Mouse (Mus musculus): ENCODE measurements at regions not wholly inside any gene's neighbourhood (a gene's known extent, or its start where the extent isn't known, plus 50 kb on each side); places are given as distances from the start of the nearest gene placed in this dataset.

GRCm38 (mm10) chr4:4518741-4519140, 274.4 kb downstream of the Impad1 start:
- DNase-seq (no peak), ATAC-seq (no peak)
- Histone ChIP-seq H3K4me2 (ENCODE audit: low read depth) (no peak overlapping the region), H3K9ac (no peak overlapping the region), H3K4me1 (ENCODE audit: insufficient read depth) (no peaks in the 10 kb centered on the region), H3K36me3 (ENCODE audit: insufficient read depth) (no peaks in the 10 kb centered on the region), H3K9me3 (ENCODE audit: low read length) (no peaks in the 10 kb centered on the region), H3K27ac (ENCODE audit: low read depth, low read length) (no peak overlapping the region), H3K4me3 (ENCODE audit: low read depth, low read length) (no peak overlapping the region), H3K27me3 (ENCODE audit: insufficient read depth, low read length) (no peaks in the 10 kb centered on the region)
- WGBS: 80% methylated on average over 2 of the region's 2 CpGs
- TF ChIP-seq CTCF (IDR thresholded peaks at IDR 0.05; ENCODE audit: low read depth): no peak

- Histone ChIP-seq H3K9me3 (ENCODE audit: low read length) (no peaks in the 10 kb centered on the region), H3K27me3 (ENCODE audit: insufficient read depth, low read length) (no peaks in the 10 kb centered on the region), H3K4me1 (ENCODE audit: insufficient read depth) (no peaks in the 10 kb centered on the region), H3K36me3 (ENCODE audit: insufficient read depth) (no peaks in the 10 kb centered on the region), H3K9ac (no peak overlapping the region), H3K4me3 (ENCODE audit: low read depth, low read length) (no peak overlapping the region), H3K27ac (ENCODE audit: low read depth, low read length) (no peak overlapping the region), H3K4me2 (ENCODE audit: low read depth) (no peak overlapping the region)
- DNase-seq (no peak), ATAC-seq (no peak)
- TF ChIP-seq CTCF (IDR thresholded peaks at IDR 0.05; ENCODE audit: low read depth): no peak
Measured at GRCm38 (mm10) chr4:4513351-4513750, 279.8 kb downstream of the Impad1 start.

GRCm38 (mm10) chr4:4510180-4510920, 282.8 kb downstream of the Impad1 start:
- H3K9me3 ChIP-seq (ENCODE audit: low read length): no peaks in the 10 kb centered on the region
- no peak overlapping the region for H3K9ac ChIP-seq
- H3K27ac ChIP-seq (ENCODE audit: low read depth, low read length): no peak overlapping the region
- no peaks in the 10 kb centered on the region for H3K4me1 ChIP-seq (ENCODE audit: insufficient read depth)
- H3K36me3 ChIP-seq (ENCODE audit: insufficient read depth): no peaks in the 10 kb centered on the region
- 80% methylated on average over 2 of the region's 2 CpGs for WGBS
- H3K27me3 ChIP-seq (ENCODE audit: insufficient read depth, low read length): no peaks in the 10 kb centered on the region
- no peak for TF ChIP-seq CTCF (IDR thresholded peaks at IDR 0.05; ENCODE audit: low read depth)
- ATAC-seq (no peak), DNase-seq (no peak)
- H3K4me2 ChIP-seq (ENCODE audit: low read depth): no peak overlapping the region
- no peak overlapping the region for H3K4me3 ChIP-seq (ENCODE audit: low read depth, low read length)

GRCm38 (mm10) chr4:4509296-4509695, 283.9 kb downstream of the Impad1 start:
- TF ChIP-seq CTCF (IDR thresholded peaks at IDR 0.05; ENCODE audit: low read depth): no peak

GRCm38 (mm10) chr4:4497199-4497598, 296.0 kb downstream of the Impad1 start:
- no peak overlapping the region for H3K9ac ChIP-seq
- WGBS: 81% methylated on average over 1 of the region's 1 CpGs
- no peak overlapping the region for H3K27ac ChIP-seq (ENCODE audit: low read depth, low read length)
- no peak for ATAC-seq
- H3K9me3 ChIP-seq (ENCODE audit: low read length): no peaks in the 10 kb centered on the region
- H3K4me2 ChIP-seq (ENCODE audit: low read depth): no peak overlapping the region
- H3K27me3 ChIP-seq (ENCODE audit: insufficient read depth, low read length): no peaks in the 10 kb centered on the region
- no peaks in the 10 kb centered on the region for H3K4me1 ChIP-seq (ENCODE audit: insufficient read depth)
- DNase-seq: no peak
- no peak for TF ChIP-seq CTCF (IDR thresholded peaks at IDR 0.05; ENCODE audit: low read depth)
- H3K4me3 ChIP-seq (ENCODE audit: low read depth, low read length): no peak overlapping the region
- no peaks in the 10 kb centered on the region for H3K36me3 ChIP-seq (ENCODE audit: insufficient read depth)

More at GRCm38 (mm10) chr4:4509296-4509695, 283.9 kb downstream of the Impad1 start:
- no peak overlapping the region for H3K4me3 ChIP-seq (ENCODE audit: low read depth, low read length)
- 78% methylated on average over 3 of the region's 3 CpGs for WGBS
- no peak for ATAC-seq
- H3K27me3 ChIP-seq (ENCODE audit: insufficient read depth, low read length): no peaks in the 10 kb centered on the region
- no peaks in the 10 kb centered on the region for H3K4me1 ChIP-seq (ENCODE audit: insufficient read depth)
- no peak overlapping the region for H3K27ac ChIP-seq (ENCODE audit: low read depth, low read length)
- H3K4me2 ChIP-seq (ENCODE audit: low read depth): no peak overlapping the region
- no peak overlapping the region for H3K9ac ChIP-seq
- H3K9me3 ChIP-seq (ENCODE audit: low read length): no peaks in the 10 kb centered on the region
- peak; percentile 8 for DNase-seq
- H3K36me3 ChIP-seq (ENCODE audit: insufficient read depth): no peaks in the 10 kb centered on the region

GRCm38 (mm10) chr4:4496181-4496580, 297.0 kb downstream of the Impad1 start:
- Histone ChIP-seq H3K4me2 (ENCODE audit: low read depth) (no peak overlapping the region), H3K4me3 (ENCODE audit: low read depth, low read length) (no peak overlapping the region), H3K36me3 (ENCODE audit: insufficient read depth) (no peaks in the 10 kb centered on the region), H3K9me3 (ENCODE audit: low read length) (no peaks in the 10 kb centered on the region), H3K27me3 (ENCODE audit: insufficient read depth, low read length) (no peaks in the 10 kb centered on the region), H3K9ac (no peak overlapping the region), H3K27ac (ENCODE audit: low read depth, low read length) (no peak overlapping the region), H3K4me1 (ENCODE audit: insufficient read depth) (no peaks in the 10 kb centered on the region)
- ATAC-seq (no peak), DNase-seq (no peak)
- no peak for TF ChIP-seq CTCF (IDR thresholded peaks at IDR 0.05; ENCODE audit: low read depth)
- 10% methylated on average over 4 of the region's 4 CpGs for WGBS

- no peak for TF ChIP-seq CTCF (IDR thresholded peaks at IDR 0.05; ENCODE audit: low read depth)
Measured at GRCm38 (mm10) chr4:4465169-4465714, 327.9 kb downstream of the Impad1 start.

More at GRCm38 (mm10) chr4:4465169-4465714, 327.9 kb downstream of the Impad1 start:
- Histone ChIP-seq H3K36me3 (ENCODE audit: insufficient read depth) (no peaks in the 10 kb centered on the region), H3K9me3 (ENCODE audit: low read length) (no peaks in the 10 kb centered on the region), H3K9ac (no peak overlapping the region), H3K4me3 (ENCODE audit: low read depth, low read length) (no peak overlapping the region), H3K4me1 (ENCODE audit: insufficient read depth) (no peaks in the 10 kb centered on the region), H3K27me3 (ENCODE audit: insufficient read depth, low read length) (no peaks in the 10 kb centered on the region), H3K27ac (ENCODE audit: low read depth, low read length) (no peak overlapping the region), H3K4me2 (ENCODE audit: low read depth) (no peak overlapping the region)
- ATAC-seq: peak; percentile 64
- peak; percentile 27 for DNase-seq
- 30% methylated on average over 4 of the region's 4 CpGs for WGBS
